8 mouse cellular contexts compared by ENCODE assay signal in the genomic region with DNA sequence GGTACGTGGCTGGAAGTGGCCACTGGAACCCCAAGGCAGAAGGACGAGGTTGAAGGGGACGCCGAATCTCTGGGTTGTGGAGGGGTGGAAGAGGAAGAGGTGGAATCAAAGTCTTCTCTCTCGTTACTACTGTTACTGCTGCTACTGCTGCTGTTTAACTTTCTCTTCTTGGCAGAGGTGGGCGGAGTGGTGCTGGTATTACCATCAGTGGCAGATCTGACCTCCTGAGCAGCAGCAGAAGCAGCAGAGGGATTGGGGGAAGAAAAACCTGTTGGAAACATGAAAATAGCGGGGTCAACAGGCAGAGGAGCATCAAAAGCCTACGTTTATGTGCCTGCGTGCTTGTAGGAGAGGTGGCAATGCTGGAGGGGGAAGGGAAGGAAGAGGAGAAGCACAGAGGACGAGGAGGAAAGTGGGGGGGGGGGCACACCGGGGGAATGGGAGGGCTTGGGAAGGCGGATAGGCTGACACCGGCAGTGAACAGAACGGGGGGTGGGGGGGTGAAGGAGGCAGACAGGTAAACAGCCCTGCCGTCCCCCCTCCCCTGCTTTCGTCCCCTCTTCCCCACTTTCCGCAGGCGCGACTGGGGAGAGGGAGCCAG. TPM values are rescaled to one million over a fixed set of nuclear protein-coding genes. Genes with fewer than 3 reads are reported as not detected.
A peak's percentile ranks its signal among the peaks of the same experiment; 100 is the strongest.
DNase-seq lines count a peak whose midpoint lies in the region; ATAC-seq and TF ChIP-seq lines count a peak whose summit lies in the region.

No protein-coding gene starts in this region.

- peak overlapping the region; percentile 39 for H3K9ac ChIP-seq in neural tube, embryonic 14.5 days (replicated peaks; ENCODE audit: low read depth, low read length)

- 19% methylated on average over 10 of the region's 19 CpGs for WGBS in neural tube, embryonic 14.5 days

- DNase-seq in 3T3-L1 (ENCODE audit: low read depth, low spot score) (peak; percentile 42), G1E (ENCODE audit: low spot score) (no peak)
- peak; percentile 27 to 29 for DNase-seq in heart, postnatal 10 days
- DNase-seq in kidney, postnatal 4 days = peak; percentile 14 to 26
- peak; percentile 12 to 17 for DNase-seq in lung, adult 18-20 months

- peak overlapping the region; percentile 75 for H3K4me3 ChIP-seq in G1E (ENCODE audit: low read depth, low read length)
- peak overlapping the region; percentile 47 for H3K4me3 ChIP-seq in neural tube, embryonic 14.5 days (ENCODE audit: low read depth, low read length)

- no peak for ATAC-seq in G1E (ENCODE audit: extremely low read depth, insufficient number of reproducible peaks, low FRiP score, poor library complexity, severe bottlenecking)
- ATAC-seq in erythroblast, adult 5-6 weeks (replicated peaks; ENCODE audit: low FRiP score, poor library complexity, severe bottlenecking) = peak; percentile 68
- ATAC-seq in neural tube, embryonic 14.5 days (ENCODE audit: low read depth) = peak; percentile 36; the same call in 1 of the 2 replicates
- ATAC-seq in megakaryocyte-erythroid progenitor cell, adult 5-6 weeks (replicated peaks; ENCODE audit: low FRiP score, low TSS enrichment, poor library complexity, severe bottlenecking) = no peak

- no peaks in the 10 kb centered on the region for H3K27me3 ChIP-seq in G1E (ENCODE audit: insufficient read depth, low read length)
- H3K27me3 ChIP-seq in neural tube, embryonic 14.5 days (ENCODE audit: control insufficient read depth, insufficient read depth, low read length) = no peaks in the 10 kb centered on the region

- peak overlapping the region; percentile 78 for H3K27ac ChIP-seq in neural tube, embryonic 14.5 days (ENCODE audit: low read depth, low read length)

- peak overlapping the region; percentile 68 for H3K4me2 ChIP-seq in neural tube, embryonic 14.5 days (ENCODE audit: low read depth, low read length)

- TF ChIP-seq CTCF in G1E (IDR thresholded peaks at IDR 0.05; ENCODE audit: low read depth, low read length) = no peak

- peaks cover 24% of the 10 kb centered on the region for H3K36me3 ChIP-seq in G1E (replicated peaks)
- no peaks in the 10 kb centered on the region for H3K36me3 ChIP-seq in neural tube, embryonic 14.5 days (ENCODE audit: control insufficient read depth, insufficient read depth, low read length)

- no peaks in the 10 kb centered on the region; the same call in 1 of the 2 replicates for H3K4me1 ChIP-seq in G1E (ENCODE audit: insufficient read depth, low read depth, low read length)
- 0 out of 2 replicates have a peak, but pooled peaks cover 2% of the 10 kb centered on the region for H3K4me1 ChIP-seq in neural tube, embryonic 14.5 days (ENCODE audit: control insufficient read depth, insufficient read depth, low read length)

- no peaks in the 10 kb centered on the region for H3K9me3 ChIP-seq in G1E (replicated peaks)
- H3K9me3 ChIP-seq in neural tube, embryonic 14.5 days (ENCODE audit: control insufficient read depth, low read length) = no peaks in the 10 kb centered on the region

- intact Hi-C loops in heart, postnatal 10 days (cut with DNase I) = loop anchor here (5.0 kb wide), 2 partner anchors 38 to 68 kb away; partner anchors contain the start of gene Mcts1

RNA-seq across cellular contexts. Expression of gene Cul4b, which starts 12.0 kb away (rescaled TPM):
- total RNA-seq in G1E (2014; fragmentation: Nextera tagmentation) (61.1 and 68.4 TPM in 2 replicates), G1E (2017) (52.1 and 62.5 TPM in 2 replicates)
- polyA plus RNA-seq in G1E (2012) = 6.2 and 7.9 TPM in 2 replicates
- total RNA-seq in erythroblast, adult 5-6 weeks (2015; ENCODE audit: low replicate concordance) = 12.7 and 29.5 TPM in 2 replicates
- 17.4 and 17.9 TPM in 2 replicates for total RNA-seq in erythroblast, adult 5-6 weeks (2017; ENCODE audit: low replicate concordance)
- 10 to 100 TPM; 17.3 to 19.3 TPM for total RNA-seq in heart, postnatal 10 days (2021)
- polyA plus RNA-seq in neural tube, embryonic 14.5 days (2014; fragmentation: Nextera tagmentation; extraction: Ambion mirVana) = 23.1 and 26.4 TPM in 2 replicates
- total RNA-seq in megakaryocyte-erythroid progenitor cell, adult 5-6 weeks (2014; fragmentation: Nextera tagmentation) = 33.4 and 37.3 TPM in 2 replicates
- total RNA-seq in megakaryocyte-erythroid progenitor cell, adult 5-6 weeks (2017) = 72.7 and 79.1 TPM in 2 replicates

RNA-seq across cellular contexts. Expression of gene Mcts1, which starts 36.3 kb away (rescaled TPM):
- 36.5 and 55.3 TPM in 2 replicates for total RNA-seq in G1E (2014; fragmentation: Nextera tagmentation)
- total RNA-seq in G1E (2017) = 73.0 and 78.2 TPM in 2 replicates
- polyA plus RNA-seq in G1E (2012) = 1.2 and 2.1 TPM in 2 replicates
- total RNA-seq in erythroblast, adult 5-6 weeks (2015; ENCODE audit: low replicate concordance) = 8.1 and 36.4 TPM in 2 replicates
- 11.7 and 21.2 TPM in 2 replicates for total RNA-seq in erythroblast, adult 5-6 weeks (2017; ENCODE audit: low replicate concordance)
- 10 to 100 TPM; 41.6 to 42.8 TPM for total RNA-seq in heart, postnatal 10 days (2021)
- 217 and 235 TPM in 2 replicates for polyA plus RNA-seq in neural tube, embryonic 14.5 days (2014; fragmentation: Nextera tagmentation; extraction: Ambion mirVana)
- 78.4 and 79.6 TPM in 2 replicates for total RNA-seq in megakaryocyte-erythroid progenitor cell, adult 5-6 weeks (2014; fragmentation: Nextera tagmentation)
- total RNA-seq in megakaryocyte-erythroid progenitor cell, adult 5-6 weeks (2017) = 32.9 and 44.9 TPM in 2 replicates

Comparison
In these comparisons a context has a peak if more than half of its experiments do, and no peak if none do; other contexts are left out.
1. ATAC-seq: peak in erythroblast, adult 5-6 weeks (single experiment) and neural tube, embryonic 14.5 days (single experiment); none in G1E (single experiment) and megakaryocyte-erythroid progenitor cell, adult 5-6 weeks (single experiment).